Mouse (Mus musculus): ENCODE data around the gene Cbr4. TPM values are rescaled to one million over a fixed set of nuclear protein-coding genes. Genes with fewer than 3 reads are reported as not detected.

Gene Cbr4
- polyA plus RNA-seq, 2 experiments: 17.4 to 32.3 TPM

DNA sequence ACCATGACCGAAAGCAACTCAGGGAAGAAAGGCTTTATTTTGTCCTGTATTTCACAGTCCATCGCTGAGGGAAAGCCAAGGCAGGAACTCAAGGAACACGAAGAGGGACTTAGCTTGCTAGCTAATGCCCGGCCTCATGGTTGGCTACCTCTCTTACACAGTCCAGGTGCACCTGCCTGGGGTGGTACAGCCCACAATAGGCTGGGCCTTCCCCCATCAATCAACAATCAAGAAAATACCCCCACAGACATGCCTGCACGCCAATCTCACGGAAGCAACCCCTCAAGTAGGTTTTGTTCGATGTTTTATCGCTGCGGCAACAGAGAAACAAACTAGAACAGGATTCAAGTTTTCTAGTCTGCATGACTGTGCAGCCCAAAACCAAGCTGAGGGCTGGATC, 11.4 kb upstream of the Cbr4 start:
- Histone ChIP-seq H3K27me3 (ENCODE audit: control insufficient read depth, insufficient read depth, low read length) (no peaks in the 10 kb centered on the region), H3K27ac (replicated peaks; ENCODE audit: low read depth, low read length) (no peak overlapping the region), H3K9ac (ENCODE audit: low read depth, low read length, severe bottlenecking) (no peak overlapping the region), H3K4me2 (replicated peaks; ENCODE audit: low read depth, low read length, severe bottlenecking) (no peak overlapping the region), H3K4me3 (replicated peaks; ENCODE audit: low read length) (no peak overlapping the region), H3K36me3 (ENCODE audit: control insufficient read depth, insufficient read depth, low read length) (no peaks in the 10 kb centered on the region), H3K4me1 (ENCODE audit: control insufficient read depth, insufficient read depth, low read length) (no peaks in the 10 kb centered on the region), H3K9me3 (ENCODE audit: control insufficient read depth, low read length) (no peaks in the 10 kb centered on the region)
- WGBS: 89% methylated on average over 9 of the region's 9 CpGs
- no peak for DNase-seq (ENCODE audit: low spot score)
- TF ChIP-seq POLR2A (IDR thresholded peaks at IDR 0.05; ENCODE audit: borderline replicate concordance, extremely low read depth, insufficient read depth, insufficient read length): no peak
- no peak for ATAC-seq (ENCODE audit: low FRiP score, low read depth)

- Histone ChIP-seq H3K36me3 (ENCODE audit: control insufficient read depth, insufficient read depth, low read length) (no peaks in the 10 kb centered on the region), H3K9me3 (ENCODE audit: control insufficient read depth, low read length) (no peaks in the 10 kb centered on the region), H3K4me3 (replicated peaks; ENCODE audit: low read length) (no peak overlapping the region), H3K27me3 (ENCODE audit: control insufficient read depth, insufficient read depth, low read length) (no peaks in the 10 kb centered on the region), H3K9ac (ENCODE audit: low read depth, low read length, severe bottlenecking) (no peak overlapping the region), H3K4me1 (ENCODE audit: control insufficient read depth, insufficient read depth, low read length) (no peaks in the 10 kb centered on the region), H3K27ac (replicated peaks; ENCODE audit: low read depth, low read length) (no peak overlapping the region), H3K4me2 (replicated peaks; ENCODE audit: low read depth, low read length, severe bottlenecking) (no peak overlapping the region)
- DNase-seq (ENCODE audit: low spot score): no peak
- TF ChIP-seq POLR2A (IDR thresholded peaks at IDR 0.05; ENCODE audit: borderline replicate concordance, extremely low read depth, insufficient read depth, insufficient read length): no peak
- no peak for ATAC-seq (ENCODE audit: low FRiP score, low read depth)
- WGBS: 86% methylated on average over 4 of the region's 4 CpGs
Measured at GRCm38 (mm10) chr8:61478150-61478549, 9.4 kb upstream of the Cbr4 start.

- Histone ChIP-seq H3K36me3 (ENCODE audit: control insufficient read depth, insufficient read depth, low read length) (no peaks in the 10 kb centered on the region), H3K4me1 (ENCODE audit: control insufficient read depth, insufficient read depth, low read length) (no peaks in the 10 kb centered on the region), H3K27me3 (ENCODE audit: control insufficient read depth, insufficient read depth, low read length) (no peaks in the 10 kb centered on the region), H3K9me3 (ENCODE audit: control insufficient read depth, low read length) (no peaks in the 10 kb centered on the region), H3K4me2 (replicated peaks; ENCODE audit: low read depth, low read length, severe bottlenecking) (no peak overlapping the region), H3K9ac (ENCODE audit: low read depth, low read length, severe bottlenecking) (no peak overlapping the region), H3K4me3 (replicated peaks; ENCODE audit: low read length) (no peak overlapping the region), H3K27ac (replicated peaks; ENCODE audit: low read depth, low read length) (no peak overlapping the region)
- 68% methylated on average over 8 of the region's 8 CpGs for WGBS
- no peak for TF ChIP-seq POLR2A (IDR thresholded peaks at IDR 0.05; ENCODE audit: borderline replicate concordance, extremely low read depth, insufficient read depth, insufficient read length)
- no peak for ATAC-seq (ENCODE audit: low FRiP score, low read depth)
- no peak for DNase-seq (ENCODE audit: low spot score)
Measured at GRCm38 (mm10) chr8:61478793-61479192, 8.7 kb upstream of the Cbr4 start.

- H3K9ac ChIP-seq (ENCODE audit: low read depth, low read length, severe bottlenecking): no peak overlapping the region
- ATAC-seq (ENCODE audit: low FRiP score, low read depth) (no peak), DNase-seq (ENCODE audit: low spot score) (no peak)
- WGBS: 55% methylated on average over 10 of the region's 11 CpGs
- TF ChIP-seq POLR2A (IDR thresholded peaks at IDR 0.05; ENCODE audit: borderline replicate concordance, extremely low read depth, insufficient read depth, insufficient read length): no peak
- H3K9me3 ChIP-seq (ENCODE audit: control insufficient read depth, low read length): no peaks in the 10 kb centered on the region
- H3K4me1 ChIP-seq (ENCODE audit: control insufficient read depth, insufficient read depth, low read length): no peaks in the 10 kb centered on the region
- H3K4me3 ChIP-seq (replicated peaks; ENCODE audit: low read length): no peak overlapping the region
- H3K36me3 ChIP-seq (ENCODE audit: control insufficient read depth, insufficient read depth, low read length): no peaks in the 10 kb centered on the region
- no peaks in the 10 kb centered on the region for H3K27me3 ChIP-seq (ENCODE audit: control insufficient read depth, insufficient read depth, low read length)
- H3K27ac ChIP-seq (replicated peaks; ENCODE audit: low read depth, low read length): no peak overlapping the region
- no peak overlapping the region for H3K4me2 ChIP-seq (replicated peaks; ENCODE audit: low read depth, low read length, severe bottlenecking)
Measured at GRCm38 (mm10) chr8:61479506-61480214, 7.9 kb upstream of the Cbr4 start.

DNA sequence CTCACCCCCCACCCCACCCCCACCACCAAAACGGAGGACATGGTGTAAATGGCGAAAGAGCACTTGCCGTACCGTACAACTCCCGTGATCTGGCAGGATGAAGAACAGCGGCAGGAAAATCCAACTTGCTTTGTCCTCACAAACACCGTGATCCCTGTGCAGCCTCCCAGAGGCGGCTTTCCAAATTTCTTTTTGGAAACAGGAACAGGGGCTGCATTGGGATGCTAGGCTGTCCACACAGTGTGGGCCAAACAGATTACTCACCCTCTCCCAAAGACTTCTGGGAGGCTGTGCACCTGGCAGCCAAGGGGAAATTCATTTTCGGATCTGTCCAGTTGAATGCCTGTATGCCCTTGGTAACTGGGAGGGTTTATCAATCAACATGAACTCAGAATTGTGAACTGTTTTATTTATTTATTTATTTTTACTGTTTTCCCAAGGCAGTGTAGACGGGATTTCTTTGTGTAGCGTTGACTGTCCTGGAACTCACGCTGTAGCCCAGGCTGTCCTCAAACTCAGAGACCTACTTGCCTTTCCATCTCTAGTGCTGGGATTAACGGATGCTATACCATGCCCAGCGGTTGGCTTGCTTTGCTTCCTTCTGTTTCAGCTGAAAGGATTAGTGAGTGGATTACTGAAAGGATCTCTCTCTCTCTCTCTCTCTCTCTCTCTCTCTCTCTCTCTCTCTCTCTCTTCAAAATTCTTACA, 7.1 kb upstream of the Cbr4 start:
- Histone ChIP-seq H3K4me1 (ENCODE audit: control insufficient read depth, insufficient read depth, low read length) (no peaks in the 10 kb centered on the region), H3K4me3 (replicated peaks; ENCODE audit: low read length) (no peak overlapping the region), H3K9ac (ENCODE audit: low read depth, low read length, severe bottlenecking) (no peak overlapping the region), H3K27me3 (ENCODE audit: control insufficient read depth, insufficient read depth, low read length) (no peaks in the 10 kb centered on the region), H3K4me2 (replicated peaks; ENCODE audit: low read depth, low read length, severe bottlenecking) (no peak overlapping the region), H3K36me3 (ENCODE audit: control insufficient read depth, insufficient read depth, low read length) (no peaks in the 10 kb centered on the region), H3K27ac (replicated peaks; ENCODE audit: low read depth, low read length) (no peak overlapping the region), H3K9me3 (ENCODE audit: control insufficient read depth, low read length) (no peaks in the 10 kb centered on the region)
- no peak; the same call in 1 of the 2 replicates for ATAC-seq (ENCODE audit: low FRiP score, low read depth)
- no peak for TF ChIP-seq POLR2A (IDR thresholded peaks at IDR 0.05; ENCODE audit: borderline replicate concordance, extremely low read depth, insufficient read depth, insufficient read length)
- DNase-seq (ENCODE audit: low spot score): no peak
- 87% methylated on average over 14 of the region's 14 CpGs for WGBS

Measured in limb, embryonic 14.5 days (tissue).